Mouse (Mus musculus): ENCODE results near the gene Adgra1.

The Adgra1 gene

GRCm38 (mm10) chr7:139834036-139834435, at the start of gene Adgra1:
Gene Adgra1, plus strand, starts transcription at chr7:139834174.
- in situ Hi-C loops (cut with MboI), result no loop called here

GRCm38 (mm10) chr7:139787382-139787781, 46.6 kb upstream of the Adgra1 start:
- in situ Hi-C loops (cut with MboI), result no loop called here

GRCm38 (mm10) chr7:139788927-139789326, 45.0 kb upstream of the Adgra1 start:
- in situ Hi-C loops (cut with MboI), result no loop called here

GRCm38 (mm10) chr7:139789718-139790117, 44.3 kb upstream of the Adgra1 start:
- in situ Hi-C loops (cut with MboI), result no loop called here

GRCm38 (mm10) chr7:139791601-139792000, 42.4 kb upstream of the Adgra1 start:
- in situ Hi-C loops (cut with MboI), result no loop called here

- in situ Hi-C loops (cut with MboI), result no loop called here
Measured at GRCm38 (mm10) chr7:139795004-139795605, 38.9 kb upstream of the Adgra1 start.

- in situ Hi-C loops (cut with MboI), result no loop called here
Measured at GRCm38 (mm10) chr7:139797186-139798109, 36.5 kb upstream of the Adgra1 start.

- in situ Hi-C loops (cut with MboI), result no loop called here
Measured at GRCm38 (mm10) chr7:139806175-139806601, 27.8 kb upstream of the Adgra1 start.

- in situ Hi-C loops (cut with MboI), result no loop called here
Measured at GRCm38 (mm10) chr7:139810036-139810435, 23.9 kb upstream of the Adgra1 start.

GRCm38 (mm10) chr7:139811706-139812105, 22.3 kb upstream of the Adgra1 start:
- in situ Hi-C loops (cut with MboI), result no loop called here

- in situ Hi-C loops (cut with MboI), result no loop called here
Measured at GRCm38 (mm10) chr7:139813577-139814207, 20.3 kb upstream of the Adgra1 start.

- in situ Hi-C loops (cut with MboI), result no loop called here
Measured at GRCm38 (mm10) chr7:139822301-139823010, 11.5 kb upstream of the Adgra1 start.

GRCm38 (mm10) chr7:139827687-139828086, 6.3 kb upstream of the Adgra1 start:
- in situ Hi-C loops (cut with MboI), result no loop called here

- in situ Hi-C loops (cut with MboI), result no loop called here
Measured at GRCm38 (mm10) chr7:139833532-139833931, 442 bp upstream of the Adgra1 start.

- in situ Hi-C loops (cut with MboI), result no loop called here
Measured at GRCm38 (mm10) chr7:139835140-139836131, 1.5 kb downstream of the Adgra1 start.

GRCm38 (mm10) chr7:139840443-139841168, 6.6 kb downstream of the Adgra1 start:
- in situ Hi-C loops (cut with MboI), result no loop called here

GRCm38 (mm10) chr7:139842397-139842796, 8.4 kb downstream of the Adgra1 start:
- in situ Hi-C loops (cut with MboI), result no loop called here

GRCm38 (mm10) chr7:139843140-139843539, 9.2 kb downstream of the Adgra1 start:
- in situ Hi-C loops (cut with MboI), result no loop called here

- in situ Hi-C loops (cut with MboI), result no loop called here
Measured at GRCm38 (mm10) chr7:139843776-139844175, 9.8 kb downstream of the Adgra1 start.

GRCm38 (mm10) chr7:139845101-139845500, 11.1 kb downstream of the Adgra1 start:
- in situ Hi-C loops (cut with MboI), result no loop called here
